Mouse (Mus musculus): ENCODE data around the gene Apoc3. TPM values are rescaled to one million over a fixed set of nuclear protein-coding genes. Genes with fewer than 3 reads are reported as not detected.
A peak's percentile ranks its signal among the peaks of the same experiment; 100 is the strongest.

The Apoc3 gene
- polyA plus RNA-seq, 1 experiment from 2014 or later: 64.3 TPM

GRCm38 (mm10) chr9:46191644-46192043 is 43.8 kb downstream of the Apoc3 start:
- Histone ChIP-seq H3K9me3 (replicated peaks; ENCODE audit: control insufficient read depth, low read length) (no peaks in the 10 kb centered on the region), H3K4me2 (ENCODE audit: low read depth, low read length) (no peak overlapping the region), H3K36me3 (ENCODE audit: control insufficient read depth, insufficient read depth, low read length) (peaks cover 11% of the 10 kb centered on the region; the same call in 1 of the 2 replicates), H3K27ac (ENCODE audit: low read length) (no peak overlapping the region), H3K4me1 (ENCODE audit: control insufficient read depth, insufficient read depth, low read length) (0 out of 2 replicates have a peak, but pooled peaks cover 3% of the 10 kb centered on the region), H3K4me3 (replicated peaks; ENCODE audit: low read length) (no peak overlapping the region), H3K27me3 (ENCODE audit: control insufficient read depth, insufficient read depth, low read length) (no peaks in the 10 kb centered on the region), H3K9ac (ENCODE audit: low read length) (no peak overlapping the region)
- ATAC-seq (ENCODE audit: insufficient read depth, low FRiP score): no peak
- 15% methylated on average over 1 of the region's 1 CpGs for WGBS

GRCm38 (mm10) chr9:46191234-46191633 is 44.2 kb downstream of the Apoc3 start:
- 56% methylated on average over 8 of the region's 8 CpGs for WGBS
- H3K27me3 ChIP-seq (ENCODE audit: control insufficient read depth, insufficient read depth, low read length): no peaks in the 10 kb centered on the region
- H3K4me1 ChIP-seq (ENCODE audit: control insufficient read depth, insufficient read depth, low read length): 0 out of 2 replicates have a peak, but pooled peaks cover 3% of the 10 kb centered on the region
- H3K9ac ChIP-seq (ENCODE audit: low read length): no peak overlapping the region
- peaks cover 11% of the 10 kb centered on the region; the same call in 1 of the 2 replicates for H3K36me3 ChIP-seq (ENCODE audit: control insufficient read depth, insufficient read depth, low read length)
- H3K27ac ChIP-seq (ENCODE audit: low read length): no peak overlapping the region
- no peak overlapping the region for H3K4me2 ChIP-seq (ENCODE audit: low read depth, low read length)
- H3K4me3 ChIP-seq (replicated peaks; ENCODE audit: low read length): no peak overlapping the region
- no peaks in the 10 kb centered on the region for H3K9me3 ChIP-seq (replicated peaks; ENCODE audit: control insufficient read depth, low read length)
- ATAC-seq (ENCODE audit: insufficient read depth, low FRiP score): no peak

GRCm38 (mm10) chr9:46189381-46189780 is 46.1 kb downstream of the Apoc3 start:
- no peak for ATAC-seq (ENCODE audit: insufficient read depth, low FRiP score)
- Histone ChIP-seq H3K9ac (ENCODE audit: low read length) (no peak overlapping the region), H3K4me2 (ENCODE audit: low read depth, low read length) (no peak overlapping the region), H3K4me1 (ENCODE audit: control insufficient read depth, insufficient read depth, low read length) (0 out of 2 replicates have a peak, but pooled peaks cover 3% of the 10 kb centered on the region), H3K4me3 (replicated peaks; ENCODE audit: low read length) (no peak overlapping the region), H3K9me3 (replicated peaks; ENCODE audit: control insufficient read depth, low read length) (no peaks in the 10 kb centered on the region), H3K36me3 (ENCODE audit: control insufficient read depth, insufficient read depth, low read length) (no peaks in the 10 kb centered on the region), H3K27me3 (ENCODE audit: control insufficient read depth, insufficient read depth, low read length) (no peaks in the 10 kb centered on the region), H3K27ac (ENCODE audit: low read length) (no peak overlapping the region)
- WGBS: 81% methylated on average over 10 of the region's 10 CpGs

GRCm38 (mm10) chr9:46188956-46189355 is 46.5 kb downstream of the Apoc3 start:
- Histone ChIP-seq H3K36me3 (ENCODE audit: control insufficient read depth, insufficient read depth, low read length) (no peaks in the 10 kb centered on the region), H3K27me3 (ENCODE audit: control insufficient read depth, insufficient read depth, low read length) (no peaks in the 10 kb centered on the region), H3K27ac (ENCODE audit: low read length) (no peak overlapping the region), H3K4me3 (replicated peaks; ENCODE audit: low read length) (no peak overlapping the region), H3K4me2 (ENCODE audit: low read depth, low read length) (no peak overlapping the region), H3K9me3 (replicated peaks; ENCODE audit: control insufficient read depth, low read length) (no peaks in the 10 kb centered on the region), H3K9ac (ENCODE audit: low read length) (no peak overlapping the region), H3K4me1 (ENCODE audit: control insufficient read depth, insufficient read depth, low read length) (0 out of 2 replicates have a peak, but pooled peaks cover 3% of the 10 kb centered on the region)
- no peak for ATAC-seq (ENCODE audit: insufficient read depth, low FRiP score)
- WGBS: 88% methylated on average over 5 of the region's 5 CpGs

GRCm38 (mm10) chr9:46188370-46188769 is 47.1 kb downstream of the Apoc3 start:
- Histone ChIP-seq H3K36me3 (ENCODE audit: control insufficient read depth, insufficient read depth, low read length) (no peaks in the 10 kb centered on the region), H3K4me3 (replicated peaks; ENCODE audit: low read length) (no peak overlapping the region), H3K27me3 (ENCODE audit: control insufficient read depth, insufficient read depth, low read length) (no peaks in the 10 kb centered on the region), H3K9ac (ENCODE audit: low read length) (no peak overlapping the region), H3K9me3 (replicated peaks; ENCODE audit: control insufficient read depth, low read length) (no peaks in the 10 kb centered on the region), H3K4me1 (ENCODE audit: control insufficient read depth, insufficient read depth, low read length) (0 out of 2 replicates have a peak, but pooled peaks cover 3% of the 10 kb centered on the region), H3K27ac (ENCODE audit: low read length) (no peak overlapping the region), H3K4me2 (ENCODE audit: low read depth, low read length) (no peak overlapping the region)
- 82% methylated on average over 4 of the region's 4 CpGs for WGBS
- ATAC-seq (ENCODE audit: insufficient read depth, low FRiP score): no peak

GRCm38 (mm10) chr9:46186387-46186786 is 49.0 kb downstream of the Apoc3 start:
- ATAC-seq (ENCODE audit: insufficient read depth, low FRiP score): no peak
- no peak overlapping the region for H3K4me2 ChIP-seq (ENCODE audit: low read depth, low read length)
- H3K27ac ChIP-seq (ENCODE audit: low read length): no peak overlapping the region
- H3K4me1 ChIP-seq (ENCODE audit: control insufficient read depth, insufficient read depth, low read length): peaks cover 3% of the 10 kb centered on the region; the same call in 1 of the 2 replicates
- H3K36me3 ChIP-seq (ENCODE audit: control insufficient read depth, insufficient read depth, low read length): no peaks in the 10 kb centered on the region
- 85% methylated on average over 1 of the region's 1 CpGs for WGBS
- H3K9me3 ChIP-seq (replicated peaks; ENCODE audit: control insufficient read depth, low read length): no peaks in the 10 kb centered on the region
- no peak overlapping the region for H3K9ac ChIP-seq (ENCODE audit: low read length)
- H3K27me3 ChIP-seq (ENCODE audit: control insufficient read depth, insufficient read depth, low read length): no peaks in the 10 kb centered on the region
- no peak overlapping the region for H3K4me3 ChIP-seq (replicated peaks; ENCODE audit: low read length)

- ATAC-seq (ENCODE audit: insufficient read depth, low FRiP score): no peak
- Histone ChIP-seq H3K27me3 (ENCODE audit: control insufficient read depth, insufficient read depth, low read length) (no peaks in the 10 kb centered on the region), H3K9me3 (replicated peaks; ENCODE audit: control insufficient read depth, low read length) (no peaks in the 10 kb centered on the region), H3K4me3 (replicated peaks; ENCODE audit: low read length) (no peak overlapping the region), H3K4me2 (ENCODE audit: low read depth, low read length) (no peak overlapping the region), H3K36me3 (ENCODE audit: control insufficient read depth, insufficient read depth, low read length) (no peaks in the 10 kb centered on the region), H3K4me1 (ENCODE audit: control insufficient read depth, insufficient read depth, low read length) (no peaks in the 10 kb centered on the region; the same call in 1 of the 2 replicates), H3K9ac (ENCODE audit: low read length) (no peak overlapping the region), H3K27ac (ENCODE audit: low read length) (peak overlapping the region; percentile 5; the same call in 1 of the 2 replicates)
- 48% methylated on average over 2 of the region's 2 CpGs for WGBS
Observed at GRCm38 (mm10) chr9:46185191-46185590, 50.2 kb downstream of the Apoc3 start.

- 55% methylated on average over 5 of the region's 5 CpGs for WGBS
- no peak for ATAC-seq (ENCODE audit: insufficient read depth, low FRiP score)
- peak overlapping the region; percentile 34; the same call in 1 of the 2 replicates for H3K27ac ChIP-seq (ENCODE audit: low read length)
Observed at GRCm38 (mm10) chr9:46184542-46184941, 50.9 kb downstream of the Apoc3 start.

More at GRCm38 (mm10) chr9:46184542-46184941, 50.9 kb downstream of the Apoc3 start:
- Histone ChIP-seq H3K4me3 (replicated peaks; ENCODE audit: low read length) (no peak overlapping the region), H3K36me3 (ENCODE audit: control insufficient read depth, insufficient read depth, low read length) (no peaks in the 10 kb centered on the region), H3K9ac (ENCODE audit: low read length) (no peak overlapping the region), H3K9me3 (replicated peaks; ENCODE audit: control insufficient read depth, low read length) (no peaks in the 10 kb centered on the region), H3K4me2 (ENCODE audit: low read depth, low read length) (no peak overlapping the region), H3K27me3 (ENCODE audit: control insufficient read depth, insufficient read depth, low read length) (no peaks in the 10 kb centered on the region), H3K4me1 (ENCODE audit: control insufficient read depth, insufficient read depth, low read length) (no peaks in the 10 kb centered on the region; the same call in 1 of the 2 replicates)
